Mouse (Mus musculus) brown adipose tissue, adult 24 weeks (tissue): Measurements from ENCODE around the gene Snw1. TPM values are rescaled to one million over a fixed set of nuclear protein-coding genes. Genes with fewer than 3 reads are reported as not detected.

Source experiments
- H3K27ac ChIP-seq: fragments of 200-500 bp; replicated peaks from 2 replicates; pipeline ENCODE4 v1.5.1; 2012; ENCODE audit warnings: low read depth, mild to moderate bottlenecking, low read length
- H3K4me1 ChIP-seq: fragments of 200-500 bp; 2 replicates; pipeline ENCODE4 v1.6.1; 2012; ENCODE audit warnings: low read length, mixed read lengths; ENCODE audit not compliant: control insufficient read depth, insufficient read depth, insufficient read length
- H3K4me3 ChIP-seq: fragments of 200-500 bp; 2 replicates; pipeline ENCODE4 v1.5.1; 2012; ENCODE audit warnings: low read depth, mild to moderate bottlenecking, low read length, moderate library complexity; ENCODE audit not compliant: insufficient read depth
- polyA plus RNA-seq: library from polyadenylated mRNA; stranded (reverse); fragments of >200 nt; gene quantifications from 2 replicates; pipeline ENCODE4 v1.2.4, GENCODE M21; 2012; ENCODE audit not compliant: missing spikeins, insufficient read depth, insufficient read length

Gene Snw1
- polyA plus RNA-seq, 1 experiment, result 33.6 TPM

DNA sequence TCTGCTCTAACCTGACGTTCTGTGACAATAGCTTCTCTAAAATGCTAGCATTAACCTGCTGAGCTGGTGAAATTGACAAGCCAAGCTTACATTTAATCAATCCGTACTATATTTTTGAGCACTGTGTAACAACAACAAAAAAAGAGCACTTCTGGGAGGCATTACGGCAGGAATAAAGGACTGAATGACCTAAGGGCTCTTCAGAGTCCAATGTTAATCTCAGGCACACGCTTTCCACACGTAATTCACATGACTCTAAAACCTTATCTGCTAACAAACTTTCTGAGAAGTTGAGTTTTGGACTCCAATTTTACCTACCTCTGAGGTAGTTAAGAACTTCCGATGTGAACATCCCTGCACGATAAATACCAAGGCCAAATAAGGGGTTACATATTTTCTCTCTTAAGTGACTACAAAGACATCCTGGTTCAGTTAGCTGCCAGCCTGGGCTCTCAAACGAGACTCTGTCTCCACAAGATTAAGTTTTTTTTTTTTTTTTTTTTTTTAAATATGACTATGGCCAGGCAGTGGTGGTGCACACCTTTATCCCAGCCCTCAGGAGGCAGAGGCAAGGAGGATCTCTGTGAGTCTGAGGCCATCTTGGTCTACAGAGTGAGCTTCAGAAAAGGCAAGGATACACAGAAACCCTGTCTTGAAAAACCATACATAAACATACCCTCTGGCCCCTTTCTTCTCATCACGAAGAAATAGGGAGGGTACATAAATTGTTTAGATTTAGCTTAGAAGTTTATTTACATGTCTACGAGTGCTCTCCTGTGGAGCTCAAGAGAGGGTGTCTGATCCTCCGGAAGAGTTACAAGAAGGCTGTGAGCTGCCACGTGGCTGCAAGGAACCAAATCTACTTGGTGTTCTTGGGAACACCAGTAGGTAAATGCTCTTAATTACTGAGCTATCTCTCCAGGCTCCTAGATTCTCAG, 29.6 kb downstream of the Snw1 start:
- no peak overlapping the region for H3K27ac ChIP-seq
- peak overlapping the region; percentile 75 for H3K4me3 ChIP-seq
- peaks cover 3% of the 10 kb centered on the region; the same call in 1 of the 2 replicates for H3K4me1 ChIP-seq

DNA sequence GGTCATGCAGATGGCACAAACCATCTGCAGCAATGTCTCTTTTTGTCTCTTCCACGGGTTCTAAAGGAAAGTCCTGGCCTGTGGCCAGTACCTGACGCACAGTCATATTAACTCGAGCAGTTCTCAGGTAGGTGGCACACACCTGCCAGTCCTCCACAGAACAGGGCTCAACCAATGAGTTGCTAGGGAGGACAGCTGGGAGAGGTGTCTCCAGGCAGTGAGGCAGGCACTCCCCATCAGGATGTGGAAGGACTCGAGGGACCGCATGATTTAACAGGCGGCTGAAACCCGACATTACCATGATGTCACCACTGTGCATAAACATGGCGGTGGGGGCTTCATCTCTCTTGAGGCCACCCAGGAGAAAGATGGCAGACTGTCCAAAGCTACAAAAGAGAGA, 43.2 kb downstream of the Snw1 start:
- H3K4me1 ChIP-seq, result no peaks in the 10 kb centered on the region
- H3K4me3 ChIP-seq, result no peak overlapping the region
- no peak overlapping the region for H3K27ac ChIP-seq

- Histone ChIP-seq H3K4me3 (no peak overlapping the region), H3K4me1 (no peaks in the 10 kb centered on the region)
Observed at GRCm38 (mm10) chr12:87428295-87428694, 43.8 kb downstream of the Snw1 start.

DNA sequence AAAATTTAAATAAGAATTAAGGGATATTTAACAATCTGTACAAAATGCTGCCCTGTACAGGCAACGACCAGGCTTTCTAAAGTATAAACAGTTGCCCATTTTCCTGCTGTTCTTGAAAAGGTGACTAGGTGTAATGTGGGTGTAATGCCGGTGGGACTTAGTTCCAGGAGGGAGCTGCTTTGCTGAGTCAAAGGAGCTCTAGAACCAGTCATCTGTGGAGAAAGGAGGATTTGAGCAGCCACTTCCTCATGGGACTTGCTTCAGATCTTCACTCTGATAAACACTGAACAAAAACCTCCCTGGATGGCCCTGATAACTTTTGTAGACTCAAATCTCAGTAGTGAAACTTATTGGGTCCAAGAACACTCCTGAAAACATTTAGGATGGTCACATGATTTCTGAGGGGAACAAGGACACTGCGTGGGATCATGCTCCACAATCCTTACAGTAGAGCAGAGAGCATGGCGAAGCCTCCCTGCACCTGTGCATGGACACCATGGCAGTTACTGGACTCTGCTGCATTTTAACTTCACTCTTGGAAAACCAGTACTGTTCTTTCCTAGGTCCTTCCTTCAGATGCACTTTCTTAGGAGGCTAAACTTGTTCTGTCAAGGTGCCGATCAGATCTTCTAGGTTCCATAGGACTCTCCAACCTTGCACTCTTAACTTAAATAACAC, 45.6 kb downstream of the Snw1 start:
- no peak overlapping the region for H3K27ac ChIP-seq
- no peaks in the 10 kb centered on the region for H3K4me1 ChIP-seq
- no peak overlapping the region for H3K4me3 ChIP-seq

More at GRCm38 (mm10) chr12:87428295-87428694, 43.8 kb downstream of the Snw1 start:
- no peak overlapping the region for H3K27ac ChIP-seq

- no peaks in the 10 kb centered on the region for H3K4me1 ChIP-seq
- no peak overlapping the region for H3K4me3 ChIP-seq
Observed at GRCm38 (mm10) chr12:87424516-87424915, 47.6 kb downstream of the Snw1 start.

GRCm38 (mm10) chr12:87423700-87424099, 48.4 kb downstream of the Snw1 start:
- H3K4me1 ChIP-seq, result no peaks in the 10 kb centered on the region
- H3K27ac ChIP-seq, result no peak overlapping the region
- H3K4me3 ChIP-seq, result no peak overlapping the region

More at GRCm38 (mm10) chr12:87424516-87424915, 47.6 kb downstream of the Snw1 start:
- H3K27ac ChIP-seq, result no peak overlapping the region

- Histone ChIP-seq H3K4me3 (no peak overlapping the region), H3K27ac (no peak overlapping the region), H3K4me1 (no peaks in the 10 kb centered on the region)
Observed at GRCm38 (mm10) chr12:87421708-87422507, 50.2 kb downstream of the Snw1 start.

GRCm38 (mm10) chr12:87419974-87420485, 52.0 kb downstream of the Snw1 start:
- no peak overlapping the region for H3K27ac ChIP-seq
- H3K4me1 ChIP-seq, result no peaks in the 10 kb centered on the region
- H3K4me3 ChIP-seq, result no peak overlapping the region

DNA sequence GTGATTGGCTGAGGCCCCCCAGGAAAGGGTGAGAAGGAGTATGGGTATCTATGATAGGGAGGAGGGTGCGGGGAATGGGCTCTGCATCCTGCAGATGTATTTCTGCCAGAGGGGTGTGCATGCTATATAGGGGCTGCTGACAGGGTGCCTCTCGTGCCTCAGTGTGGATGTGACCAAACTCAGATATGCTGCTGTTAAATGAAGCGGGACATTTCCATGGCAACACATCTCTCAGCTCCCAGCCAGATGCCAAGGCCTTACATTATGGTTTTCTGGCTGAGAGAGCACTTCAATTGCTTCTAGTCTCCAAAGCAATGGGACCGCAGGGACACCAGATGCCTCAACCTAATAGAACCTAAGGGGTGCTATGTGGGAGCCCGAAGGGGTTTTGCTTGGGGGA, 53.2 kb downstream of the Snw1 start:
- Histone ChIP-seq H3K4me1 (no peaks in the 10 kb centered on the region), H3K4me3 (no peak overlapping the region), H3K27ac (no peak overlapping the region)

GRCm38 (mm10) chr12:87416690-87417089, 55.4 kb downstream of the Snw1 start:
- Histone ChIP-seq H3K4me3 (no peak overlapping the region), H3K4me1 (no peaks in the 10 kb centered on the region), H3K27ac (no peak overlapping the region)

DNA sequence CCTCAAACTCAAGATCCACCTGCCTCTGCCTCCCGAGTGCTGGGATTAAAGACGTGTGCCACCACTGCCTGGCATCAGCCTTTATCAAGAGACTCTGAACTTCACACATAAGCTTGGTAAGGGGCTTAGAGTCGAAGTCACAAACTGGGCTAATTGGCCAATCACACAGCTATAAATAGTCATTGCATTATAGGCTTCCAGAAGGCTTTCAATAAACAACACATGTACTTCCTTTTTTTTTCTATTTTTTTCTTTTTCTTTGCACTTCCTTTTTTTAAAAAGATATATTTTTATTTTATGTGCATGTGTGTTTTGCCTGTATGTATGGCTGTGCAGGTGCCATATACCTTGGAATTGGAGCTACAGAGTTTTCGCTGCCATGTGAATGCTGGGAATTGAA, 56.7 kb downstream of the Snw1 start:
- Histone ChIP-seq H3K27ac (no peak overlapping the region), H3K4me3 (no peak overlapping the region), H3K4me1 (no peaks in the 10 kb centered on the region)

GRCm38 (mm10) chr12:87413179-87413790, 58.8 kb downstream of the Snw1 start:
- H3K4me1 ChIP-seq, result peaks cover 1% of the 10 kb centered on the region; the same call in 1 of the 2 replicates
- H3K27ac ChIP-seq, result no peak overlapping the region
- H3K4me3 ChIP-seq, result no peak overlapping the region

DNA sequence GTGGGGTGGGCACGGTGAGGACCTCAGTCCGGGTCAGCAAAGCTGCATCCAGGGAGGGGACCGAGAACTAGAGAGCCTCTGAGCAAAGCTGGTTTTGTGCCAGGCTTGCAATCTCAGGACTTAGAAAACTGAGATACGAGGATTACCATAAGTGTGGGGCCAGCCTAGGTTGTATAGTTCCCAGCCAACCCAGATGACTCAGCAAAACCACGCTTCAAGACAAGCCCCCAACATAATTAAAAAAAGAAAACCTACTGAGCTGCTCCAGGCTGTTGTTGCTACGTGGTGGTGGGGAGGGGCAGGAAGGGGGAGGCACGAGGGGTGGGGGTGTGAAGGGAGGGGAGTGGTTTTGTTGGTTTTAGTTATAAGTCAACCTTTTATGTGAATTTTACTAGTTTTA, 61.1 kb downstream of the Snw1 start:
- H3K4me3 ChIP-seq, result no peak overlapping the region
- peaks cover 5% of the 10 kb centered on the region; the same call in 1 of the 2 replicates for H3K4me1 ChIP-seq
- no peak overlapping the region for H3K27ac ChIP-seq

DNA sequence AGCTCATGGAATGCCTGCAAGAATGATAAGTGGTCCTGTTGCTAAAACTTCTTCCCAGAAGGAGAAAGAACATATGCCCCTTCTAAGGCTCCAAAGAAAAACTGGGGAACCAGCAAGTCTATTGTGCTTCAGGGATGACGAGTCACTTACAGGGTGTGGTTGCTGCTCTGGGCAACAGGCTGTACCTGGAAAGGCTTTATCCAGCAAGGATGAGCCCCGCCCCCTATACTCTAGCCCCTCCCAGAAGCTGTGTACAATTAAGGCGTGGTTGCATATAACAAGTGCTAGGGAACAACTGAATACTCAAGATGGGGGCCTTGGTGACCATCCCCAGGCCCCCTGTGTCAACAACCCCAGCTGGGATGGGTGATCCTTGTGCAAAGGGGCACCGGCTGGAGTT, 63.0 kb downstream of the Snw1 start:
- H3K4me3 ChIP-seq, result no peak overlapping the region
- peaks cover 5% of the 10 kb centered on the region; the same call in 1 of the 2 replicates for H3K4me1 ChIP-seq
- no peak overlapping the region for H3K27ac ChIP-seq
